Mouse (Mus musculus) gastrocnemius, postnatal 36 days (tissue): ENCODE measurements around the gene Snx29. TPM values are rescaled to one million over a fixed set of nuclear protein-coding genes. Genes with fewer than 3 reads are reported as not detected.
"Not testable (repeated sequence)": the region's sequence is repeated elsewhere in the genome, so short reads cannot be mapped to it uniquely, and the experiment has no call there.

ENCODE experiments used
- DNase-seq, 2 experiments: peaks; one replicate each; pipeline ENCODE4 v3.0.0; 2022
- intact Hi-C: fragments of 180-260 bp; cut with DNase I; formaldehyde crosslinking; loops from one replicate; pipeline ENCODE4 v1.15.1; 2025
- total RNA-seq, 2 experiments: library from RNA; stranded (reverse); gene quantifications; 2 replicates each; pipeline ENCODE4 v1.2.3; 2021

The Snx29 gene
- total RNA-seq, 2 experiments from 2014 or later: 7.8 to 10.7 TPM

- DNase-seq: no peak
Observed at GRCm38 (mm10) chr16:11475137-11475943, 152.6 kb downstream of the Snx29 start.

GRCm38 (mm10) chr16:11476314-11476713 lies 153.6 kb downstream of the Snx29 start:
- intact Hi-C loops: loop anchor here (10.0 kb wide), 1 partner anchor 458 kb away; no protein-coding TSS in a partner anchor
- no peak for DNase-seq

More at GRCm38 (mm10) chr16:11475137-11475943, 152.6 kb downstream of the Snx29 start:
- intact Hi-C loops: loop anchor here (10.0 kb wide), 1 partner anchor 459 kb away; no protein-coding TSS in a partner anchor

- no peak for DNase-seq
- intact Hi-C loops: loop anchor here (10.0 kb wide), 1 partner anchor 458 kb away; no protein-coding TSS in a partner anchor
Observed at GRCm38 (mm10) chr16:11476968-11477367, 154.3 kb downstream of the Snx29 start.

- intact Hi-C loops: loop anchor here (10.0 kb wide), 1 partner anchor 457 kb away; no protein-coding TSS in a partner anchor
Observed at GRCm38 (mm10) chr16:11477591-11477990, 154.9 kb downstream of the Snx29 start.

GRCm38 (mm10) chr16:11479605-11480004 lies 156.9 kb downstream of the Snx29 start:
- intact Hi-C loops: loop anchor here (10.0 kb wide), 1 partner anchor 455 kb away; no protein-coding TSS in a partner anchor

More at GRCm38 (mm10) chr16:11477591-11477990, 154.9 kb downstream of the Snx29 start:
- no peak for DNase-seq

GRCm38 (mm10) chr16:11482189-11482588 lies 159.5 kb downstream of the Snx29 start:
- DNase-seq: peak in 1 of 2 experiments; percentile 22
- intact Hi-C loops: no loop called here

More at GRCm38 (mm10) chr16:11479605-11480004, 156.9 kb downstream of the Snx29 start:
- DNase-seq: no peak

GRCm38 (mm10) chr16:11494895-11495294 lies 172.2 kb downstream of the Snx29 start:
- DNase-seq: no peak
- intact Hi-C loops: no loop called here

GRCm38 (mm10) chr16:11495923-11496616 lies 173.4 kb downstream of the Snx29 start:
- intact Hi-C loops: no loop called here

GRCm38 (mm10) chr16:11496721-11497120 lies 174.0 kb downstream of the Snx29 start:
- intact Hi-C loops: no loop called here
- no peak for DNase-seq

More at GRCm38 (mm10) chr16:11495923-11496616, 173.4 kb downstream of the Snx29 start:
- DNase-seq: no peak

GRCm38 (mm10) chr16:11500061-11500460 lies 177.4 kb downstream of the Snx29 start:
- intact Hi-C loops: no loop called here
- DNase-seq: no peak

GRCm38 (mm10) chr16:11501138-11501537 lies 178.4 kb downstream of the Snx29 start:
- DNase-seq: no peak
- intact Hi-C loops: no loop called here

- intact Hi-C loops: no loop called here
- DNase-seq: no peak
Observed at GRCm38 (mm10) chr16:11501611-11502010, 178.9 kb downstream of the Snx29 start.

GRCm38 (mm10) chr16:11504666-11505491 lies 182.2 kb downstream of the Snx29 start:
- intact Hi-C loops: no loop called here
- no peak for DNase-seq

GRCm38 (mm10) chr16:11505492-11506176 lies 182.9 kb downstream of the Snx29 start:
- intact Hi-C loops: no loop called here
- DNase-seq: peak; percentile 35 to 85

- intact Hi-C loops: no loop called here
- no peak for DNase-seq
Observed at GRCm38 (mm10) chr16:11507188-11507731, 184.6 kb downstream of the Snx29 start.

GRCm38 (mm10) chr16:11508341-11508740 lies 185.6 kb downstream of the Snx29 start:
- intact Hi-C loops: no loop called here

GRCm38 (mm10) chr16:11510416-11510815 lies 187.7 kb downstream of the Snx29 start:
- DNase-seq: no peak
- intact Hi-C loops: no loop called here

More at GRCm38 (mm10) chr16:11508341-11508740, 185.6 kb downstream of the Snx29 start:
- DNase-seq: no peak

GRCm38 (mm10) chr16:11510854-11511253 lies 188.1 kb downstream of the Snx29 start:
- intact Hi-C loops: no loop called here
- no peak for DNase-seq

- DNase-seq, intact Hi-C loops: not testable (repeated sequence)
Observed at GRCm38 (mm10) chr16:11511696-11512095, 189.0 kb downstream of the Snx29 start.
